Mouse (Mus musculus) spleen, postnatal 0 days (tissue): Measurements from ENCODE around the gene Olfr1413. TPM values are rescaled to one million over a fixed set of nuclear protein-coding genes. Genes with fewer than 3 reads are reported as not detected.

Experiments used
- polyA plus RNA-seq: library from polyadenylated mRNA; unstranded; fragments of >200 nt; fragmentation: Nextera tagmentation; extraction: Ambion mirVana; gene quantifications from 2 replicates; pipeline ENCODE4 v1.2.1, GENCODE M21; 2015

The Olfr1413 gene
- not detected in 2 replicates for polyA plus RNA-seq

GRCm38 (mm10) chr1:92571022-92571421 lies at the start of gene Olfr1413:
Gene Olfr1413, plus strand, starts transcription at chr1:92571322.

GRCm38 (mm10) chr1:92585479-92585878 lies 14.4 kb downstream of the Olfr1413 start, which contains the start of gene Olfr1412:
Gene Olfr1412, plus strand, starts transcription at chr1:92585779.

GRCm38 (mm10) chr1:92594111-92594510 lies 23.0 kb downstream of the Olfr1413 start, which contains the start of gene Olfr1411:
Gene Olfr1411, plus strand, starts transcription at chr1:92594411.

GRCm38 (mm10) chr1:92605482-92605881 lies 34.4 kb downstream of the Olfr1413 start, which contains the start of gene Olfr1410:
Gene Olfr1410, plus strand, starts transcription at chr1:92605782.

GRCm38 (mm10) chr1:92617488-92617887 lies 46.4 kb downstream of the Olfr1413 start, which contains the start of gene Olfr12:
Gene Olfr12, plus strand, starts transcription at chr1:92617788.

Other genes with a start within 250 kb of the Olfr1413 start
- 167 and 169 TPM in 2 replicates for gene Ndufa10, start 97.5 kb upstream of the Olfr1413 start, polyA plus RNA-seq
- gene Olfr1416, start 86.2 kb upstream of the Olfr1413 start, polyA plus RNA-seq: not detected in 2 replicates
- not detected in 2 replicates for gene Olfr1415, start 75.2 kb upstream of the Olfr1413 start, polyA plus RNA-seq
- 0.15 TPM in 1 of 2 replicates, not detected in the other for gene Olfr1414, start 52.7 kb upstream of the Olfr1413 start, polyA plus RNA-seq
- gene Olfr1412, start 14.5 kb downstream of the Olfr1413 start, polyA plus RNA-seq: not detected in 2 replicates
- gene Olfr1411, start 23.1 kb downstream of the Olfr1413 start, polyA plus RNA-seq: not detected in 2 replicates
- not detected in 2 replicates for gene Olfr1410, start 34.5 kb downstream of the Olfr1413 start, polyA plus RNA-seq
- gene Olfr12, start 46.5 kb downstream of the Olfr1413 start, polyA plus RNA-seq: not detected in 2 replicates
- gene Cops9, start 70.7 kb downstream of the Olfr1413 start, polyA plus RNA-seq: 286 and 318 TPM in 2 replicates
- 0.55 and 0.67 TPM in 2 replicates for gene Otos, start 77.5 kb downstream of the Olfr1413 start, polyA plus RNA-seq